Mouse (Mus musculus) kidney, adult 2 months (tissue): ENCODE data around the gene Tram2.

Source experiments
- CTCF ChIP-seq: fragments of 200-500 bp; conservative IDR thresholded peaks from 2 replicates; pipeline ENCODE4 v1.5.1; 2011; ENCODE audit warnings: low read depth, mild to moderate bottlenecking, control low read depth, low read length, moderate library complexity, mixed read lengths; ENCODE audit not compliant: insufficient read depth, insufficient read length
- POLR2A ChIP-seq: fragments of 200-500 bp; IDR thresholded peaks from one replicate; pipeline ENCODE4 v1.6.1; 2011; ENCODE audit warnings: low read depth, low read length, control low read depth

DNA sequence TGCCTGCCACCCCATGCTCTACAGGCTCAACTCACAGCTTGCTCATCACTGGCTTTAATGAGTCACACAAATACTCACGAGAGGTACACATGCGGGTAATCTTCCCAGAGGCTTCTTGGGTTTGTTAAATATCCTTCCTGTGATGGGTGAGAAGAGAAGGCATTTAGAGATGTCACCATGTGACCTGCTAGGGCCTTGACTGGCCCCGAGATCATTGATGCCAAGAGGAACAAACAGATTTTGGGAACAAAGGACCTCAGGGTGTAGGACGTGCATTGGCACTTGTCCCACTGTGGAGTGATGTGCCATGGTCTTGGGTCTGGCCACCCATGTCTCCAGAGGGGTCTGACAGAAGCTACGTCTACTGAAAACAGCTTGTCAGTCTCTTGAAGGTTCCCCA lies 72.3 kb downstream of the Tram2 start:
- TF ChIP-seq CTCF, result no peak
- no peak for TF ChIP-seq POLR2A
